Mouse (Mus musculus) spleen, adult 2 months (tissue): ENCODE data around the gene Nsmce1.

Experiments
- CTCF ChIP-seq: fragments of 200-500 bp; IDR thresholded peaks from 2 replicates; pipeline ENCODE4 v1.5.1; 2011; ENCODE audit warnings: mild to moderate bottlenecking, inconsistent platforms; ENCODE audit not compliant: insufficient read depth, insufficient read length, insufficient replicate concordance; ENCODE audit errors: extremely low read depth
- POLR2A ChIP-seq: fragments of 200-500 bp; IDR thresholded peaks from 2 replicates; pipeline ENCODE4 v1.6.1; 2011; ENCODE audit warnings: low read depth, low read length, inconsistent platforms

DNA sequence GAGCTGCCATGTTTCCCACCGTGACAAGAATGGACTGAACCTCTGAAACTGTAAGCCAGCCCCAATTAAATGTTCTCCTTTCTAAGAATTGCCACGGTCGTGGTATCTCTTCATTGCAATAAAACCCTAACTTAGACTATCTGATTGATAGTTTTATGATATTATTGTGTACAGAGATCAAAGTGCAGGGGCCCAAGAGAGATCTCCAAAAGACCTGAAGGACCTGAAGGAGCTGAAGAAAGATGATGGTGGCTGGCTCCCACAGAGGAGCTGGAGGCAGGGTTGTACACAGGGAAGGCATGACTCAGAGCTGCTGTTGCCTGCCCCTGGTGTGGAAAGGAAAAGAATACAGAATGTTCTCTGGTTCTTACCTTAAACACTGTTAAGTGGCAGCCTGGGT, 57.5 kb downstream of the Nsmce1 start:
- TF ChIP-seq POLR2A = no peak
- no peak for TF ChIP-seq CTCF
